Mouse (Mus musculus) neutrophil, adult 5-6 weeks (primary cell): Measurements from ENCODE around the gene Dnajc22. TPM values are rescaled to one million over a fixed set of nuclear protein-coding genes. Genes with fewer than 3 reads are reported as not detected.
A peak's percentile ranks its signal among the peaks of the same experiment; 100 is the strongest.

Experiments used
- ATAC-seq: fragments of 151-379, 151-347 bp; 2 replicates; pipeline ENCODE4 v1.8.0; 2017; ENCODE audit warnings: mild to moderate bottlenecking, moderate TSS enrichment; ENCODE audit not compliant: insufficient number of reproducible peaks, poor library complexity, low FRiP score, severe bottlenecking; ENCODE audit errors: extremely low read depth
- total RNA-seq: library from RNA; stranded (forward); fragments of 200-1000 nt; gene quantifications from 2 replicates; pipeline ENCODE4 v1.2.3, GENCODE M21; 2017

Gene Dnajc22
- total RNA-seq, 1 experiment from 2014 or later: not detected

DNA sequence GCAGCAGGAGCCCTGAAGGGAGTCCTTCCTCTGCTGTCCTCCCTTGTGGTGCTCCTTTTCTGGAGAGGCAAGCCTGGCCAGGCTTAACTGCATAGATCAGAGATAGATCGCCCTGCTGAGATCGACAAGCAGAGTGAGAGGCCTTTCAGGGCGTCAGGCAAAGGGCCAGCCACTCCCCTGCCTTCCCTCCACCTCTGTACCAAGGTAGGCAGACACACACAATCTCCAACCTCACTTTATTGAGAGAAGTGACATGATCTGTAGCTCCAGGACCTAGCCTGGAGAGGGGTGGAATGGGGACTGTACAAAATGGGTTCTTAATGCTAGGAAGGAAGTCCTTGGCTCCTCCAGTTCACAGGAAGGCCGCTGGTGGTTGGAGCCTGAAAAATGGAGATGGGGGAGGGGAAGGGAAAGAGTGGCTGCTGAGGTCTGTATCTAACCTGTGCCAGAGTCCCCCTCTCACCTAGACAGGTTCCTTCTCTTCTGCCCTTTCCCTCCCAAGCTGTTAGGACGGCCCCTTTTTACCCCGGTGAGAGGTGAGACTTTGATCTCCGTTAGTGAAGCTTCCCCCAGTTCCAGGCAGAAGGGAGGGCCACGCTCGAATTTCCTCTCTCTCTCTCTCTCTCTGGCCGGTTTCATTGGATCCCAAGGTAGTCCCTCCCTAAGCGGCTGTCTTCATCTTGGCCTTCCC is 9.0 kb upstream of the Dnajc22 start:
- no peak for ATAC-seq

DNA sequence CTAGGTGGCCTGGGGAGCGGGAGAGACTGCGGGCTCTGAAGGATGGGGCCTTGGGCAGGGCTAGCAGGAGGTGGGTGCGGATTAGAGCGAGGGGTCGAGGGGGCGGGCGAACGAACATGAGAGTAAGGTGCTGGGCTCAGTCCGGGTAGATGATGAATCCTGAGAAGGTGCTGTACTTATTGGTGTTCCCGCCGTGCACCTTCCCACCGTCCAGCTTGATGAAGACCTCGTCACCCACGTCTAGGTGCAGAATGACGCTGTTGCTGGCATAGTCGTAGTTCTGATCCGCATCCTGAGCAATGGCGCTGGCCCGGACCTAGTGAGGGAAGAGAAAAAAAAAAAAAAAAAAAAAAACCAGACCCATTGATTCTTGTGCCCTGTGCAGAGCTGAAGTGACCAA is 8.4 kb upstream of the Dnajc22 start:
- ATAC-seq: no peak

DNA sequence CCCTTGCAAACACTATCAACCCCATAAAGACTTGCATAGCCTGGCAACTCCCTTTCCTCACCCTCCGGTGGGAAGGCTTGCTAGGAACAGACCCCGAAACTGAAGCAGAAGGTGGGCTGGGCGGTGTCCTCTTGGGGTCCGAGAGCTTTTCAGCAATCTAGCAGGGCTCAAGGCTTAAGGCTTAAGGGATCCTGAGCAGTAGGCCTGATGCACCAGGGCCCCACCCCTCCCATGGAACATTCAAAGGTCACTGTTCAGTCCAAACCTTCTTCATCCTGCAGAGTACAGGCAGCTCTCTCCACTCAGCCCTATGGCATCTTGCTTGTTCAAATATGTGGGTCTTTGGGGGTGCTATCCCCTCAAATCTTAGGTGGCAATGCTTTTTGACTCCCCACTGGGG is 7.0 kb upstream of the Dnajc22 start:
- no peak for ATAC-seq

DNA sequence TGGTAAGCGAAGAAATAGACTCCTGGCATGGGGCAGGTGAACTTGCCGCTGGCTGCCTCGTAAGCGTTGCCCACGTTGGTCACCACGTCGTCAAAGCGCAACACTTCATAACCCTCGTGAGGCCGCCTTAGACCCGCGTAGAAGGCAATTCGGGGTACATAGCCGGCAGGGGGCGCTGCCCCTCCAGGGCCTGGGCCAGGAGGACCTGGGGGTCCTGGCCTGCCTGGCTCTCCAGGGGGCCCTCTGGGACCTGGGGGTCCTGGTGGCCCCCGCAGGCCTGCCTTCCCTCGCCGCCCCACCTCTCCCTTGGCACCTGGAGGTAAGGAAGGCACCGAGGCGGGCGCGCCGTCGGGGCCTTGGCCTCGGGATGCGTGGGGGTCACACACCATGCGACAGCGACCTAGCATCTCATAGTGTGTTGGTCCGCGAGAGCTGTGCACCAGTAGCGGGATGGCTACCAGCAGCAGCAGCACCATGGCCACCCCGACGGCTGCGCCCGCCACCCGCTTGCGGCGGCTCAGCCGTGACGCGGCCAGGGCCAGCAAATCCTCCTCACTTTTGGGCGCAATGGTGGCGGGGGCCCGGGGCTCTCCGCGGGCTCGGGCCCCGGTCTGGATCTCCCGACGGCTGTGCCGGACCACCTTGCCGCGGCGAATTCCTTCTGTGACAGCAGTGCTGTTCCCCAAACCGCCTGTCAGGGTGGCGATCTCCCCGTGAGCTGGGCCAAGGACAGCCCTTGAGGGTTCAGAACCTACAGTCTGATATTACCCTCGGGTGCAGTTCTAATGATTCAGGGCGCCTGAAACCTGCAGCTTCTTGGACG is 5.5 kb upstream of the Dnajc22 start, which contains the start of gene C1ql4:
Gene C1ql4 (minus strand): TSS at position 565 of the 823 bp plus-strand sequence.
- ATAC-seq: no peak

DNA sequence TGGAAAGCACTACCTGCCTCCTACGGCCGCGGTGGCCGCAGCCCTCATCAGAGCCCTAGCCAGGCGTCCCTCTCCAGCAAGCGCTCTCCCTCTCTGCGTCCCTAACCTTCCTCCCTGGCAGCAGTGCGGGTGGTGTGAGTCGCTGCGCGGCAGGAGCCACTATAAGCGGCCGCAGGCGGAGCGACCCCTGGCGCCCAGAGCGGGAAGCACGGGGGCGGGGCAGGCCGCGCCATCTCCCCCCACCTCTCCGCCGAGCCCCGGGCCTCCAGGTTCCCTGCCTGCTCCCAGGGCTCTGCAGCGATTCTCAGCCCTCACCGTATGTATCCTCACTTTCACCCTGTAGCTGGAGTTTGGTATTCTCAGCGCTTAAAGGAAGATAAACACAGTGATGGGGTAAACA is 4.7 kb upstream of the Dnajc22 start:
- ATAC-seq: peak; percentile 53

DNA sequence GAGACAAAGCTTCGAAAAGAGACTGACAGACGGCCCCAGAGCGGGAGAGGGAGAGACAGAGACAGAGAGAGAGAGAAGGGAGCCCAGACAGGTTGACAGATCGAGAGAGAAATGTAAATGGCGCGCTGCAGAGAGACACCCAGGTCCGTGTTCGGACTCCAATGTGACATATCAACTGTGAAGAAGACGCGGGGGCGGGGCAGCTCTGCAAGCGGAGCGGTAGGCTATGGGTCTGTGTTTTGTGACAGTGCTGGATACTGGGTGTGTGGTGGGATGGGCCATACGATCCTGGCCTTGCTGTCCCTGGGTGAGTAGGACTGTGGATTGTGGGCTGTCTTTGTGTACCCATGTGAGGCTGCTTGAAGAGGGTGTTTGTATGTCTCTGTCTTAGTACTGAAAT is 3.9 kb upstream of the Dnajc22 start:
- no peak for ATAC-seq

DNA sequence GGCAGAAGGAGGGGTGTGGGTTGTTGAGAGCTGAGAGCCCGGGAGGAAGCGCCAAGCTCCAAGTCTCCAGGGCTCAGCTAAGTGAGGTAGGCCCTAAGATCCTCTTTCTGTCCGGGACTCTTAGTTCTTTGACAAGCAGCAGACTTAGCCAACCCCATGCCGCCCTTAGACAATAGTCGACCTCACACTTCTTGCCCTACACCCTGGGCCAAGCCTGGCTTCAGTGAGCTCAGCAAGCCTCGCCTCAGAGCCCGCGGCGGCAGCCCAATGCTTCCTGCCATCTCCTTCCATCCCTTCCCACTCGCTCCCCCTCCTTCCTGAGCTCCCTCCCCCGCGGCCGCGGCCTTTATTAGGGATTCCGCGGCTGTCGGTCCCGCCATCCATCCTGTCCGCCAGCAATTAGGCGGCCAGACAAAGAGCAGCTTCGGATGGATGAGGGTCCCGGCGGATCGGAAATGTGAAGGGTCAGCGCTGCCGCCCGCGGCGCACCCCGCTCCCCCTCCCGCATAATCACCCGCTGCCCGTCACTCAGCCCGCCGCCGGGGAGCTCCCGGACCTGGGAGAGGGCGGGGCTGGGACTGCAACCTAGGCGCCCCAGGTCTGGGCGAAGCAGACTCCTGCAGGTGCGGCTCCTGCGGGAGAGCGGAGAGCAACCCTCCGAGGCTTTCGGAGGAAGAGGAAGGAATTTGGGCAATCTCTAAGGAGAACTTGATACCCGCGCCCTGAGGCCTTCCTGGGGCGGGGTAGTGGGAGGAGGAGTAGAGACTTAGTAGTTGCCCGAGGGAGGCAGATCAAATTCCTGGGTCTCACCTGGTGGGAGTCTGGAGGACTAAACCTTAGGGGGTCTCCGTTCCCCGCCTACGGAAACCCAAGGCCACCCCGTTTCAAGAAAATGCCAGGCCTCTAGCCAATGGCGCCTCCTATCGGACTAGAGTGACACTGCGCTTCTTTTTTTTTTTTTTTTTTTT is 605 bp downstream of the Dnajc22 start:
- ATAC-seq: no peak

DNA sequence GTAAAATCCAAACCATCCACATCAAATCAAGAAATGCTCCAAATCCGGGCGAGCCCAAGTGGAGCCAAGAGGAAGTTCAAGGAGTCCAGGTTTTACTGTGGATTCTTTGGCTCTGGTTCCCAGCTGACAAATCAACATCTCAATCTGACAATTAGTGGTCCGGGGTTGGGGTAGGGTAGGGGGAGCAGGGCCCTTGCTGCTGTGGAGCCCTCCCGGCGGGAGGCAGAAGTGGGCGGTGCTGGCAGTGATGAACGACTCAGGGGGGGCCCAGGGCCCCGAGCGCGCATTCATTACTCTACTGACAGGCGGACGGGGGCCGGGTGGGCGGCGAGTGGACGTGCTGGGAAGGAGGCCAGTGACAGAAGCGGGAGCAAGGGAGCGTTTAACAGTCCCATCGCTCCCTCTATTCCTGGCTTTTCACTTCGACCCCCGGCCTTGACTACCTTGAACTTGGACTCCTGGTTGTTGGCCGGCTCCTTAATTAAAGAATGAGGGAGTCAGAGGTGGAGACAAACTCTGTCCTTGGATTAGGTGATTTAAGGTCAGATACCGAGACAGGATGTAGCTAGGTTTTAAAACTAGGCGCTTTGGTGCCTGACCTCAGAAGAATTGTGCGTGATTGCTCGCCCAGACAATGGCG is 1.8 kb downstream of the Dnajc22 start:
- ATAC-seq: no peak

DNA sequence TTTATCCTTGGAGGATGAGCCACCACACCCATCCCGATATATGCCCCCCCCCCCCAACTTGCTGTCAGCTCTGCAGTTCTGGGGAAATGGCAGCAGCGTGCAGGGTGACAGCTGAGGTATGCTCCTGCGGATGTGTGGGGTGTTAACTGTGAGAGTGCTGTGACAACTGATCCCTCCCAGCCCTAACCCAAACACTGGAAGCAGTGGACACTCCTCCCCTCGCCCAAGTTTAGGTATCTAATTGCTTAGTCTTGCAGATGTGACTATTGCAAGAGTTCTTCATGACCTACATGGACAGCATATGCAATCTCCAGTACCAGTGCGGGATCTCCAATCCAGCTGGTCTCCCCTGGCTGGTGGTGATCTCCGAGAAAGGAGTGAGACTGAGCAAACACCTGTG is 2.4 kb downstream of the Dnajc22 start:
- ATAC-seq: no peak

DNA sequence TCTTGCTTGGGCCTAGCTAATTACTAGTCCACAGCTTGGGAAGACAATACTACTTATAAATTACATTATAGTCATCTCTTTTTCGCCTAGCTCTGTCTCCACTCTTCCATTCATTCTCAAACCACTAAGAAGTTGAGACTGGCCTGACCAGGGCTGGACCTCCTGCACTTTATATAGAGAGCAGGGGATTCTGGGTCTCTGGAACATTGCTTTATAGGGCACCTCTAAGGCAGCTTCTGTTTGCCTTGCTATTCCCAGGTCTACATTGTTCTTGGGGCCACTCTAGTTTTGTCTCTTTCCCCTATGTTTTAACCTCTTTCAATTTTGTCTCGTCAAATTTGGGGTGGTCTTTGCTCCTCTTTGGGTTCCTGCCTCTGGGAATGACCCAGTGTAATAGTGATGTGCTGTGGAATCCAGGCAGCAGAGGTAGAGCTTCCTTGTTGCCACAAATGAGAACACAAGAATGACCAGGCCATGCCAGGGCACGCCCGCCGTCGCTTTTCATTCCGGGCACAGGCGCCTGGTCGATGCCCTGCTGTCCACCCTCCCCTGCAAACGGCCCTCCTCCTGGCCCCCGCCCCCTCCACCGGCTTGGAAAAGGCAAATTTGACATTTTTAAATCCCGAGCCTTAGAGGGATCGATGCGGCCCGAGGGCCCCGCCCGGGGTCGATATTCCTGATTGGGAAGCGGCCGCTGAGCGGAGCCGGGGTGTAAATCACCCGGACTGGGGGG is 3.3 kb downstream of the Dnajc22 start:
- ATAC-seq: no peak

DNA sequence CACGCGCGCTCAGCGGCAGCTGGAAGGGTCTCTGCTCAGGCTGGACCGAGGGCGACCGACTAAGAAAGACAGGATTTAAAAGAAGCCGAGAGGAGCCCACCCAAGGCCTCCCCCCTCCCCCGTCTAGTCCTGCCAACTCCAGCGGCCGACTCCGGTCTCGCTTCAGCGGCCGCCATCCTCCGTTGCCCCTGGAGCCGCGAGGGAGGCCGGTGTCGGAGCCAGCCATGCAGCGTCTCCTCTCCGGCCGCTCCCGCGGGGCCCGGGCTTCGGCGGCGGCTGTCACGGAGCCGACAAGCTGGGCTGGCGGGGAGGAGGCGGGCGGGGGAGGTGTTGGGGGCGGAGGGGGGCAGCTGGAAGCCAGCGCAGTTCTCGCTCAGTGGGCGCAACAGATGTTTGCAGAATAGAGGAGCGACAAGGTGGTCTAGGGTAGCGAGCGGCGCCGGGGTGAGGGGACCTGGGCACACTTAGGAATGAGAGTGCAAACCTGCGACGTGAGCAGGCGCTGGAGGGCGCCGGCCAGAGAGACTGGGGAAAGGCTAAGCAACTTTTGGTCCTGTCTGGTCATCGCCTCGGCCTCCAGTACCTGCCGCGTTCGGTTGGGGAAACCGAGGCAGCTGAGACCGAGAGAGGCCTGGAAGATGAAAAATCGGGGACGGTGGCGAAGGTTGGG is 4.0 kb downstream of the Dnajc22 start:
- no peak for ATAC-seq

DNA sequence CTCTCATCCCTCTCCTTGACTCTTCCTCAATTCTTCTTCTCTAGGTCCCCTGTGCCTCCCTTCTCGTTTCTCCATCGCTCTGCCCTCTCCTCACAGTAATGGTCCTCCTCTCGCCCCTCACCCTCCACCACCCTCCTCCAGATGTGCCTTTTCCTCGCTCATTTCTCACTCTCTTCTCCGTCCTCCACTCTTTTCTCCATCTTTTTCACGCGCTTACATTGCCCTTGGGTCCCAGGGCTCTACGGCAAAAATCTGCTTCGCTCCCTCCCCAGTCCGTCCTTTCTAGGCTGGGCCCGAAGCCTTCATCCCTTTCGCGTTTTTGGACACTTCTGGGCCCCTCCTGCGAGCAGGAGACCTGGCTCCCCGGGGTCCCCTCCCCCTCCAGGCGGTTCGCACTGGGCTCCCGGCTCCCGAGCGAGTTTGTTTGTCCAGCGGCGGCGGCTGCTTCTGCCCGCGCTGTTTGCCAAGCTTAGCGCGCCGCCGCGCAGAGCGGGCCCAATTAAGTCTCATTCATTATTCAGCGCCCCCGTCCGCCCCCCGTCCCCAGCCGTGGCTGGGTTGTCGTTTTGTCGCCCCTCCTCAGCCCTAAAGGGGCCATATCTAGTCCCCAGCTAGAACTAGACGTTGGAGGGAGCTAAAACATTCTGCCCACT is 5.0 kb downstream of the Dnajc22 start:
- ATAC-seq: no peak

DNA sequence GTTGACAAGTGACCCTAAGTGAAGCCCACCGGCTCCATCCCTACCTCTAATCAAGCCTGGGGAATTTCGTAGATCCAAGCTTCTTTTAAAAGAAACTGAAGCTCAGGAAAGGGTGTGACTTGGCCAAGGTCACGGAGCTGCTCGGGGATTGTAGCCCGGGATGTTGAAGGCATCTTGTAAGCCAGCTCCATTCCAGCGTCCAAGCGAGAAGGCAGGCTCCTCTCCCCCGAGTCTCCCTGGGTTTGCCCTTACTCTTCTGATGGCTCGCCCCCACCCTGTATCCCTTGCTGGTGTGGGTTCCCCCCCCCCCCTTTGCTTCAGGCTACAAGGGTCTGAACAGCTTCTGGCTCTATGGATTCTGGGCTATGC is 5.5 kb downstream of the Dnajc22 start:
- no peak for ATAC-seq

DNA sequence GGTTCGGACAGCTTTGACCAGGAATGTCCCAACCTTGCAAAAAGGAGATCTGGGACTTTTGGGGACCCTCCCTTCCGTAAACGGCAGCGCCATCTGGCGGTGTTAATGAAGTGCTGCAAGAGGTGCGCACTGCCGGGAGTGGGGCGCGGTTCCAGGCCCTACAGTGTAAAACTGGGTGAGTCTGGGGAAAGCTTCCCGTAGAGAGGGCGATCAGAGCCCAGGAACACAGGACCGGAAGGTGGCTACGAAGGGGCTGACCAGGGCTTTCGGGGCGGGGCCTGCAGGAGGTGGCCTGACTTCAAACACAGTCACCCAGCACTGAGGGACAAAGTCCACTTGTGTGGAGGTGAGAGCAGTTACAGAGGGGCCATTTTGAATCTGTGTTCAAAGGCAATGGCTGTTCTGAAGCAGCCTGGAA is 6.2 kb downstream of the Dnajc22 start:
- ATAC-seq: no peak

DNA sequence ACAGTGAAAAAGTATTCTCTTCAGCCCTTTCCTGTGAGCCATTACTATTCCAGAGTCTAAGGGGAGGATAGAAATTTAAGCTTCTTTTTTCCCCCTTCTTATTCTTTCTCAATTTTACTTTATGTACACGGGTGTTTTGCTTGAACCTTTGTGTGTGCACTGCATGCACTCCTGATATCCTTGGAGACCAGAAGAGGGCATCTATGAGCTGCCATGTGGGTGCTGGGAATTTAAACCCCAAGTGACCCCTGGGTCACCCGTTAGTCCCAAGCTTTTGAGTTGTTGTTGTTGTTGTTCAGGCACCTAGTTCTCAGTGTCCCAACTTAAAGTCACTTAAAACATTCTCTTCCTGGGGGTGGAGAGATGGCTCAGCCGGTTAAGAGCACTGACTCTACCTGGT is 7.0 kb downstream of the Dnajc22 start:
- no peak for ATAC-seq

DNA sequence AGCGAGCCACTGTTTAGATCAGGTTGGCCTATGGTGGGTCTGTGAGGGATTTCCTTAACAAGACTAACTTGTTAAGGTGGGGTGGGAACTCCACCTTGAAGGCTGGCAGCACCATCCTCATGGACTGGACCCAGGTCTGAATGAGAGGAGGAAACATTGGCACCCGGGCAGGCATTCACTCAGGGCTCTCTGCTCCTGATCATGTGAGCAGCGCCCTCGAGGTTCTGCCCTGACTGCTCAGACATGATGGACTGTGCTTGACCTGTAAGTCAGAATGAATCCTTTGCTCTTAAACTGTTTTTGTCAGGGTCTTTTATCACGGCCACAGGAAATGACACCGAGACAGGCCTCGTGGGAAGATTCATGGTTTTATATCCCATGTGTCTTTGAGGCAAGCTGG is 12.3 kb downstream of the Dnajc22 start:
- ATAC-seq: no peak

DNA sequence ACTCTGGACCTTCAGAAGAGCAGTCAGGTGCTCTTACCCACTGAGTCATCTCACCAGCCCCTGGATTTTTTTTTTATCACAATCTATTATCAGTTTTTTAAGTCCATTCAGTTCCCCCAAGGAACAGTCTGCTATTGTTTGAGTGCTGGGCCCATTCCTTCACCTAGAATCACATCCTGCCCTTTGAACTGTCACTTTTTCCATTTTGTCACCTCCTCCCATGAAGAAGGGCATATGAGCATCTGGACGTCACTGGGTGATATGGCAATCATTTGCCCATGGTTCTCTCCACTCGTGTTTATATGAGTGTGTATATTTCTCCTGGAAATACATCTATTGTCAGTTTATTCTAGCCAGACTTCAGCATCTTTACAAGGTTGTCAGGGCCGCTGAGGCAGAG is 14.9 kb downstream of the Dnajc22 start:
- ATAC-seq: no peak
